Mouse (Mus musculus): ENCODE results near the gene Acp4.
"Not testable (repeated sequence)": the region's sequence is repeated elsewhere in the genome, so short reads cannot be mapped to it uniquely, and the experiment has no call there.

Acp4 gene

DNA sequence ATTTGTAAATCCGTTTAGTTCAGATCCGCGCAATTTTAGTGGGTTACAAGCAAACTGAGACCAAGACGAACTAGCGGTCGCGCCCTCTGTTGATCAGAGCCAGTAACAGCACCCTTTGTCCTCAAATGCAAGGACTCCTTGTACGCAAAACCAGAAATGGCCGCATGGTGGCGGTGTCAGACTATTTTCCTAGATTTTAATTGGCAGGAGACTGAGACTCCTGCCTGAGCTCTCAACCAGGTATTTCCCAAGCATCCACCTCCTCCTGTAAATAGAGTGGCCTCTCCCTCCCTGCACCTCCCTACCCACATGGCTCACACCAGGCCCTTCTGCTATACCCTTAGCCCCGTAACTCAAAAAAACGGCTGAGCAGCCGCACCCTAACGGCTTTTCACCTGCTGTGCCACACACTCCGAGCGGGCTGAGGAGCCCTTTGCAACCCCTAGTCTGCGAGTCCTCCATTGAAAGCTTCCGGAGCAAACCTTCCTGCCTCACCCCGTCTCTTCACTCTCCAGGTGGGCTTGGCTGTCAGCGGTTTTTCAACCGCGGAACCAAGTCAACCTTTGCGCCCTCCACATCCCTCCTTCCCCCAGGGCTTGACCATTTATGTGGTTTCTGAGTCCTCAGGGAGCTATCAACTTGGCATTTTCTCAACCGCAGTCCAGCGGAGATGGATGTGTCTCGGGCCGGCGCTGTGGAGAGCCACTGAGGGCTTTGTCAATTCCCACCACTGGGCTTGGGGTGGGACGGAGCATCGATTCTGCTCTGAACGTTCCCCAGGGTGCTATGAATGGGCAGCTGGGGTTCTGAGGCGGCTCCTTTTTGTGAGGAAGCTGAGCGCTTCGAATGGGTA, 5.8 kb upstream of the Acp4 start:
- peak; percentile 93 for DNase-seq (ENCODE audit: low read depth, low spot score)

DNA sequence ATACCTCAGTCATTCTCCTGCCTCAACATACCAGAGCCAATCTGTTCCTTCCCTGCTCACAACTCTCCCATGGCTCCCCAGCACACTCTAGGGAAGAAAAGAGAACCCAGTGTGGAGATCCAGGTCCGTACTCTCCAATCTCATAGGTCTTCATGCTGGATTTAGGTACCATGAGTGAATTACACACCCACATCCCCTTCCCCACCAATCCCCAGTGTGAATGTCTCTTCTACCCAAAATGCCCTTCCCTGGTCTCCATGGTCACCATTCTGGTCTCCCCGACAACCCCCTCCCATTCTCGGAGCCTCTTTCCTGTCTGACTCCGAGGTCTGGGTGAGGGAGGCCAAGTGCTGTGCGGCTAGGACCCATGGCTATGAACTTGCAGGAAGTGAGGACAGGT, 4.0 kb upstream of the Acp4 start, which contains the start of gene Gm15517:
TSS of gene Gm15517 (plus strand) at position 301 of the 400 bp plus-strand sequence.
- no peak for DNase-seq (ENCODE audit: low read depth, low spot score)

DNA sequence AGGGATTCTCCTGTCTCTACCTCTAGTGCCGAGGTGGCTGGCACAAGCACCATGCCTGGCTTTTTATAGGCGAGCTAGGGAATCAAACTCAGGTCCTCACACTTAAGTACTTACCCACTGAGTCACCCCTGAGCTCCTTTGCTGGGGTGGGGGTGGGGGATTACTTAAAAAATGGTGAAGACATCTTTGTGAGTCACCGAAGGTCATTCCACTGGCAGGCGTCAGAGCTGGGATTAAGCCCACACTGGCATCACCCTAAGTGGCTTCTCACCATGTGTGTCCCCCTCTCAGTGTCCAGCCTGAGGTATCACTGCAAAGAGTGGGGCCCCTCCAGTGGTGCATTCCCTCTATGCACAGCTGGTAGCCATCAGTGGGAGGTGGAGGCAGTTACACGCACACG, 3.2 kb upstream of the Acp4 start:
- no peak for DNase-seq (ENCODE audit: low read depth, low spot score)

DNA sequence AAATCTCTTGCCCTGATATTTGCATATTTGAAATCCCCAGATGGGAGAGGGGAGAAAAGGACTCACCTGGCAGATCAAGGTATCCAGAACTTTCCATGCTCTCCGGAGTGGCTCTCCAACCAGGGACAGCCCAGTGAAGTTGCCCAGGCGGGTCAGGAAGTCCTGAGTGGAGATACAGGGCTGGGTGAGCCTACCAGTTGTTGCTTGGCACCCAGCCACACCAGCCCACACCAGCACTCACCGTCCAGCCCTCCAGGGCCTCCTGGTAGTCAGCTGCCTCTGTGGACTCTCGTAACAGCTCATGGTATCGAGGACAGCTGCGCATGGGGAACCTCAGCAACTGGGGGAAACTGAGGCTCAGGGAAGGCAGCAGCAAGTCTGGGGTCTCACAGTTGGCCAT, 2.2 kb downstream of the Acp4 start:
- DNase-seq (ENCODE audit: low read depth, low spot score): no peak

DNA sequence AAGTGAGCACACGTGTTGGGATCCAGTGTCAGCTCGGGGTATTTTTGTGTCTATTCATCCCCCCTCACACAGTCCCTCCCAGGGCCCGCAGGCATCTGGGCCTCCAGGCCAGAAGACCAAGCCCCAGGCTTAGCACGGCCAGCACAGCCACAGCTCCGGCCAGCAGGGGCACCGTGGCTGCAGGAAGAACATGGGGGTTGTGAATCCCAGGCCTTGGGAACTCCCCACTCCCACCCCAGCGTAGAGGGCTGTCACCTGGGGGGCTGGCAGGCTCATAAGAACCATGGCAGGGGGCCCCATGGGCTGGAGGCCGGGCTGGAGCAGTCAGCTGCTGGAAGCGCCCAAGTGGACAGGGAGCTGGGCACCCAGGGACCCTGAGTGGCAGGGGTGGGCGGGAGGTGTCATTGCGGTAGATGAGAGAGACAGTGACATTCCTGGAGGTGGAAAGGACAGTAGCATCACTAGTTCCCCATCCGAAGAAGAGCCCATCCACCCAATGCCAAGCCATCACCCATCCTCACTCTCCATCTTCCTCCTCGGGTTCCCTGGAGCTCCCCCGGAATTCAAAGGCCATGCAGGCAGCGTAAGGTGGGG, 4.1 kb downstream of the Acp4 start:
- DNase-seq (ENCODE audit: low read depth, low spot score): no peak

DNA sequence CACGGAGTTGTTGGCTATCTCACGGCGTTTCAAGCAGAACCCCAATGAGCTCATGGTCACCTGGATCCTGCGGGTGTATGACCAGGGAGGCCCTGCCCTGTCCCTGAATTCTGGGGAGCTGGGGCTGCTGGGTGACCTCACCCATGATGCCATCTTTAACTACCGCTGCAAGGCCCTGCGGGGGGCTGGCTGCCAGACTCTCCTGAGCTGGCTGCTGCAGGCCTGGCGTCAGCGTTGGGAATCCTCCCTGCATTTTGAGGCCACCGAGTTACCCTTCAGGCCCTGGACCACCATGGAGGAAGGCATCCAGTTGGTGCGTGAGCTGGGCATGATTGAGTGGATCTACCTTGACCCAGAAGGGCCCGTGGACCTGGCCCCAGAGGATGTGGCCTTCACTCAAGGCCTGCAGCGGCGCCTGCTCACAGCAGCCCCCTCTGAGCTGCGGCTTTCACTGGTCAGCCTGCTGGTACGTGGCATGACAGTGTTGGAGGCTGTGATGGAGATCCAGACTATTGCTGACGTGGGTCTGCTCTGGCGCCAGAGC, 6.4 kb downstream of the Acp4 start:
- not testable (repeated sequence) for DNase-seq (ENCODE audit: low read depth, low spot score)

DNA sequence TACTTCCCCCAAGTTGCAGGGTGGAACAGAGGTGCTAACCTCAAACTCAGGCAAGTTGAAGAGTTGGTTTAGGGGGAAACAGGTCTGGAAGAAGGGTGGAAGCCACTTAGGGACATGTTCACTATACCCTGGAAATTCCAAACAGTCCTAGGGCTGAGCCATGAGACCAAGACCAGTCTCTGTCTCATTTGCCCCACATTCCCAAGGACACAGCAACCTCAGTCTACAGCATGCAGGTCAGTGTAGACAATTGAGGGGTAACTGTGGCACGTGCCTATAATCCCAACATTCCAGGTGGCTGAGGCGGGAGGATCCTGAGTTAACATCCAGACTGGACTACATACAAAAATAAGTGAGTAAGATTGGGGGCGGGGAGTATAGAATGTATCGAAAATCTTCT, 7.9 kb downstream of the Acp4 start:
- no peak for DNase-seq (ENCODE audit: low read depth, low spot score)

DNA sequence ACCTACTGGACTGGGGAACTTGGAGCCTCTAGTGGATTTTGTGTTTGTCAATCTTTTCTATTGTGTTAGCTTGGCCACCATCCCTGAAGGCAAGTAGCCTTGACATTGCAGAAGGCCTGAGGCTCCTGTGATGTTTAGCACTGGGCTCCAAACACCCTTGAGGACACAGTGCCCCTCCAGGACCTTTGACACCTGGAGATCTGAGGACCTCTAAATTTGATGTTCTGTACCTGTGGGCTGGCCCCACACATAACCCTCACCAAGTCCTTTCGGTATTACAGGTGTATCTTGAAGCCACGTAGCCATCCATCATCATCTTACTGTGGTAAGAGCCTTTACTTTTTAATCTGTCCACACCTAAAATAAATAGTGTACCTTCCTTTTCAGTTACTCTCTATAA, 9.2 kb downstream of the Acp4 start:
- no peak for DNase-seq (ENCODE audit: low read depth, low spot score)

DNA sequence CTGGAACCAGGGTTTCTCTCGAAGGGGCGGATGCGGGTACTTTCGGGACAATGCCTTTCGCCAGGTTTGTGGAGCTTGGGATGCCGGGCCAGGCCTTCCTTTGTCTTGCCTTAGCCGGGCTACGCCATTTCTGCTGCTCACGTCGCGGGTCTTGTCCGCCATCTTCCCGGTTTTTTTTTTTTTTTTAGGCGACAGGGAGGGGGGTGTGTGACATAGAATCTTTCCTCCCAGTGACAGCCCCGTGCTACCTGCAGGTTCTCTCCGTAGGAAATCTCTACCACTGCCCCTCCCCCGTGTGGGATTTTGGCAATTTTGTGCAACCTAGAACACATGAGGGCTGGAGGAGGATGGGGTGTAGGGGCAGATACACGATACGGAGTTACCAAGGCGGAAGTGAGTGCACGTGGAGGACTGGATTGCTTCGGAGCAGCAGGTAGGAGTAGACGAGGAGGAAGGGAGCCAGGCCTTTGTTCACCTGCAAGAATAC, 10.2 kb downstream of the Acp4 start:
- peak; percentile 53 for DNase-seq (ENCODE audit: low read depth, low spot score)

DNA sequence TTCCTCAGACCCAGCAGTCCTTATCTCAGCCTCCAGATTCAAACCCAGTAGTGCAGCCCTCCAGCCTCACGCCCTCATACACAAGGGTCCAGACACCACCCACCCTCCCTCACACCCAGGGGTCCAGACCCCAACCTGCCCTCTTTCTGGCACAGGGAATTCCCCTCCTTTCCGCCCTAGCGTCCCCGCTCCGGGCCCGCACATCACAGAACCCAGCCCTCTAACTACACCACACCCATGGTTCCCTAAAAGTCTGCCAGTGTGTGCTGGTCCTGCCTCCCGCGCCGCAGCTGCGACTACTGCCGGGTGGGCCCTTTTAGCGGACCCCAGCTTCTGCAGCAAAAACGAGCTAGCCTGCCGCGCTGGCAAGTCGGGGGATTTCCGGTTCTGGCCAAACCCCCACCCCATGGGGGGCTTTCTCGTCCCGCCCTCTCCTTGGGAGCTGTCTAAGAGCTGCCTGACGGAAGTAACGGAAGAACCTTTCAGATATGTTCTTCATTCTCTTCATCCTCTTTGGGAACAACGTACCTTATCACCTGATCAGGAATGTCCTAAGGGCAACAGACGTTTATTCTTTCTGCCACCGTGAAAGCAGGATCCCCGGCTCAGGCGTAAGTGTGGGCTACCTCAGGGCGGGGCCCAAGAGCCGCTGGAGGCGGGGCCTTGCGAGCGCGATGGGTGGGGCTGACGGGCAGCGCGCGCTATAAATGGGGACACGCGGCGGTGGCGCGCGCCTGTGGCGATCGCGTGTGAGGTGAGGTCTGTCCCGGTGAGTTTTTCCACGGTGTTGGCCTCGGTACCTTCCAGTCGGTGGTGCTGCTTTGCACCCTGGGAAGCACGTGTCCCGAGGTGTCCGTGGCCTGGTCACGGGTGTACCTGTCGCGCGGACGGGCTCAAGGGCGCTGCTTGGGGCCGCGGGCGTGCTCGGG, 10.9 kb downstream of the Acp4 start, which contains the start of the genes 1700028J19Rik and 2410002F23Rik:
TSS of gene 1700028J19Rik (minus strand) at position 641 of the 929 bp plus-strand sequence.
TSS of gene 2410002F23Rik (plus strand) at position 668 of the 929 bp plus-strand sequence.
- peak; percentile 90 for DNase-seq (ENCODE audit: low read depth, low spot score)

DNA sequence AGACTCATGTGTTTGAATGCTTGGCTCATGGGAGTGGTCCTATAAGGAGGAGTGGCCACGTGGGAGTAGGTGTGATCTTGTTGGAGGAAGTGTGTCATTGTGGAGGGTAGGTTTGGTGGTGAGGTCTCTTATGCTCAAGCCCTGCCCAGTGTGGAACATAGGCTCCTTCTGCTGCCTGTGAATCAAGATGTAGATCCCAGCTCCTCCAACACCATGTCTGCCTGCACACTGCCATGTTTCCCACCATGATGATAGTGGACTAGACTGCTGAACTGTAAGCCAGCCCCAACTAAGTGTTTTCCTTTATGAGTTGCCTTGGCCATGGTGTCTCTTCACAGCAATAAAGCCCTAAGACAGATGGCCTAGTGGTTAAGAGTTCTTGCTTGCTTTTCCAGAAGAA, 13.1 kb downstream of the Acp4 start:
- no peak for DNase-seq (ENCODE audit: low read depth, low spot score)

DNA sequence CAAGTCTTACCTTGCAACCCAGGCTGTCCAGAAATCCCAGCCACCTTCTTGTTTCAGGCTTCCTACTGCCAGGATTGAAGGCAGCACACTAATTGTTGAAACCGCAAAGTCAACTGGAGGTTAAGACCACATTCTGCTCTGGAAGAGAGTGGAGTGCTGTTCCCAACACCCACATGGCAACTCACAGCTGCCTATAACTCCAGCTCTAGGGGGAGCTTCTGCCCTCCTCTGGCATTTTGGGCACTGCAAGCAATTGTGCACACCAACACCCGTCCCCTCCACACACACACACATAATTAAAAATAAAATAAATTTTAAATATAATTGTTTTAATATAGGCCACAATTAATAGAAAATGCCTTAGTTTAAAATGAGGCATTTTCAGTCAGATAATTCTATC, 16.0 kb downstream of the Acp4 start:
- no peak for DNase-seq (ENCODE audit: low read depth, low spot score)

DNA sequence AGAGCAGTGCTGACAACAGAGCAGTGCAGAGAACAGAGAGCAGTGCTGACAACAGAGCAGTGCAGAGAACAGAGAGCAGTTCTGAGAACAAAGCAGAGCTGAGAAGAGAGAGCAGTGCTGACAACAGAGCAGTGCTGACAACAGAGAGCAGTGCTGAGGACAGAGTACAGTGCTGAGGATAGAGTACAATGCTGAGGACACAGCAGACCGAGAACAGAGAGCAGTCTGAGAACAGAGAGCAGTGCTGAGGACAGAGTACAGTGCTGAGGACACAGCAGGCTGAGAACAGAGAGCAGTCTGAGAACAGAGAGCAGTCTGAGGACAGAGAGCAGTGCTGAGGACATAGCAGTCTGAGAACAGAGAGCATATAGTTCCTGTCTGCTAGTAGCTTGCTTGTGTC, 16.5 kb downstream of the Acp4 start:
- DNase-seq (ENCODE audit: low read depth, low spot score): no peak

DNA sequence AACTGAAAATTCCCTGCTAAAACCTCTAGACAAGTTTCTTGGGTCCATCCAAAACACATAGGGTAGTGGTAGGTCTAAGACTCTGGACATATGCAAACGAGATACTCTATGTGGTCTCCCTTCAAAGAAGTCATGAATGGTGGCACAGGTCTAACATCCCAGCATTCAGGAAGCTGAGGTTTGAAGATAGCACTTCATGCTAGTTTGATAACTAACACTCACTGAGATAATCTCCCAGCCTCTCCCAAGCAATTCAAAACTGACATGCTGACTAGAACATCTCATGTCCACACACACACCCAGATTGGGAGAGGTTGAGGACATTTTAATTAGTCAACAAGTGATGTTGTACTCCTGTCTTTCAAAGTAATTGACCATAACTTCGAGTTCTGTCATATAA, 17.3 kb downstream of the Acp4 start:
- DNase-seq (ENCODE audit: low read depth, low spot score): no peak

DNA sequence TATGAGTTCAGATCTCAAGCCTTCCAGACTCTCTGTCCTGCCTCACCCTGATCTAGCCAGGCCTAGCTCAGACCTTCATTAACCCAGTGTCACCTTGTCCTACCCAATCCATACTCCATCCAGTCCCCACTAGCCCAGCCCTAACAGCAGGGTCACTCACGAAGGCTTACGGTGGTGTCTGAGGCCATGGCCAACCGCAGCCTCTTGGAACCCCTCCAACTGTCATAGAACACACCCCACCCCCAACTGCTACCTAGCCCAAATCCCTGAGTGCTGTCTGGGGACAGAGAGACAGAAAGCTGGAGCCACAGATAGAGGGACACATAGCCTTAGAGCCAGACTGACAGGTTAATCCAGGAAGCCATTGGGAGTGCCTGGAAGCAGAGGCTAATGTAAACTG, 21.3 kb downstream of the Acp4 start, which contains the start of gene Gm36864:
TSS of gene Gm36864 (plus strand) at position 269 of the 400 bp plus-strand sequence.
- no peak for DNase-seq (ENCODE audit: low read depth, low spot score)

DNA sequence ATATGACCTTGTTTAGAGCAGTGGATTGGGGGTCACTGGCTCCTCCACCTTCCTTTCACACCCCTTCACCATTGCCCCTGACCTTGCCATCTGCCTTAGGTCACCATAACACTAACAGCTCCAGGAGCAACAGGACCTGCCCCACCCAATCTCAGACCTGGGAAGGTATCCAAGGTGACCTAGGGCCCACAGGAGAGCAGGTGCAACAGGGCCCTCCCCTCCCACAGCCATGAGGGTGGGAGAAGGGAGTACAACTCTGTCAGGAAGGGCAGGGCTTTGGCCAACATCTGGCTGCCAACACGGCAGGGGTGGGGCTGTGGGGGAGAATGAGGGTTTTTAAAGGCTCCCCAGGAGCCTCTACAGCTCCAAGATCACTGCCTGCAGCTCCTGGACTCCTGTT, 32.1 kb downstream of the Acp4 start, which contains the start of gene Klk1:
TSS of gene Klk1 (plus strand) at position 285 of the 400 bp plus-strand sequence.
- no peak for DNase-seq (ENCODE audit: low read depth, low spot score)

DNA sequence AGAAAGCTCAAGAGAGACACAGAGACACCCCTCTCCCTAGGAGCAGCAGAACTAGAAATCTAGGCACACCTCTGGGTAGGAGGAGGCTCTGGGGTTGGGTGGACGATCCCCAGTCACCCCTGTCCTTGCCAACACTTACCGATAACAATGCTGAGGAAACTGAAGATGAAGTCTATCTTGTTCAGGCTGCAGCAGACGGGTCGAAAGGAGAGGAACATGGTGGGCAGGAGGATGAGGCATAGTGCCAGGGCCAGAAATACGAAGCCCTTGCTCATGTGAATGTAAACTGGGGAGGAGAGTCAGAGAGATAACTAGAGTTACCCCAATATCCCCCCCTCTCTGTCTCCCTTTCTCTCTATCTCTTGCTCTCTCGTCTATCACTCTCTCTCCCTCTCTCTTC, 34.8 kb downstream of the Acp4 start:
- DNase-seq (ENCODE audit: low read depth, low spot score): not testable (repeated sequence)

DNA sequence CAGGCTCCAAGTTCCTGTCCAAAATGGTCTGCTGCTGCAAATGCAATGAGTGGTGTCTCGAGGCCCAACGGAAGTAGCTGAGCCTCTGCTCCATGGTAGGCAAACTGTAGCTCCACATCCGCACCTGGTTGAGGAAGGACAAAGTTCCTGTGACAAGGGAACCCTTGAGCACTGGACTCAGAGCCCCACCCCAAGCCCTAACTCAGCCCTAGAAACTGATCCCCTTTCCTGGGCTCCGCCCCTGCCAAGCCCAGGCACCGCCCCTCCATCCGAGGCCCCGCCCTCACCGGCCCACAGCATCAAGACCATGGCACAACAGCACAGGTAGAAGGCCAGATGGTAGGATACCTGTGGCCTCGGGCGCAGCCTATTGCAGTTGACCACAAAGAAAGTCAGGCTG, 35.6 kb downstream of the Acp4 start:
- not testable (repeated sequence) for DNase-seq (ENCODE audit: low read depth, low spot score)

DNA sequence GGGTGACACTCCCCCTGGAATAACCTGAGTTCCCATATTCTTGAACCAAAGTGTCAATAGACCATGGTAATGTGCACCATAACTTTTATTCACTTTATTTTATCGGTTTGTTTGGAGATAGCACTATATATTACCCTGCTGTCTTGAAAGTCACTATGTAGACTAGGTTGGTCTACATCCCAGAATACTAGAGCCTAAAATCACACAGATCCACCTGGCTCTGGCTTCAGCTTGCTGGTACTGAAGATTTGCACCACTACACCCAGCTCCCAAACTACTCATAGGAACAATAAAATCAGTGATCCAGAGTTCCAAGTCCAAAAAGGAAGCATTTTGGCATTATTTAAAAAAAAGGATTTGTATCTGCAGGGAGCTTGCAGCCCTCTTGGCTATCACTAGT, 41.5 kb downstream of the Acp4 start, which contains the start of gene Klk1b5:
TSS of gene Klk1b5 (plus strand) at position 301 of the 400 bp plus-strand sequence.
- no peak for DNase-seq (ENCODE audit: low read depth, low spot score)

DNA sequence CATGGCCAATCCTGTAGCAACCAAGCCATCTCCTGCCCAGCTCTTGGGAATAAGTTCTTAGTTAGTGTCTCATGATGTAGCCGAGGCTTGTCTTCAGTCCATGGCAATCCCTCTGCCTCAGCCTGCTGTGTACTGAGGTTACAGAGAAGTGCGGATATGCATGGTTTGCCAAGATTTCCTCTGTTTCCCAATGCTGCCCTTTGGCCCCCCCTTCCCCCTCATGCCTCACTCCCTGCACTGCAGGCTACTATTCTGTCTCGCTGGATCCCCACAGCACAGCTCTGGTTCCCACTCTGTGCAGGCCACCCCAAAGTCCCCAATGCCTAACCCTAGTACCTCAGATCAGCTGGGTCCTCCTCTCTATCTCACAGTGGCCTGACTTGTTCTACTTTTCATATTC, 48.9 kb downstream of the Acp4 start:
- no peak for DNase-seq (ENCODE audit: low read depth, low spot score)

DNA sequence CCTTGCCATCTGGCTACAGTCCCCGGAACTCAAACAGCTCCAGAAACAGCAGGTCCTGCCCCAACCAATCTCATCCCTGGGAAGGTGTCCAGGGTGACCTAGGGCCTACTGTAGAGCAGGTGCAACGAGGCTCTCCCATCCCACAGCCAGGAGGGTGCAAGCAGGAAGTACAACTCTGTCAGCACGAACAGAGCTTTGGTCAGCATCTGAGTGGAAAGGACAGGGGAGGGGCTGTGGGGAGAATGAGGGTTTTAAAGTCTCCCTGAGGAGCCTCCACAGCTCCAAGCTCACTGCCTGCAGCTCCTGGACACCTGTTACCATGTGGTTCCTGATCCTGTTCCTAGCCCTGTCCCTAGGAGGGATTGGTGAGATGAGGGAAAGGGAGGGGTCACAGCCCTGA, 50.0 kb downstream of the Acp4 start, which contains the start of gene Klk1b4:
TSS of gene Klk1b4 (plus strand) at position 301 of the 400 bp plus-strand sequence.
- not testable (repeated sequence) for DNase-seq (ENCODE audit: low read depth, low spot score)
